Mouse (Mus musculus) adrenal gland, adult 10 weeks (tissue): ENCODE results near the gene Acot9. TPM values are rescaled to one million over a fixed set of nuclear protein-coding genes. Genes with fewer than 3 reads are reported as not detected.

Source experiments
- polyA plus RNA-seq: library from polyadenylated mRNA; stranded (reverse); fragments of 350-450 nt; fragmentation: Illumina TruSeq; extraction: RNeasy Lipid Tissue Mini Kit (QIAGEN cat#74804); gene quantifications from one replicate; pipeline ENCODE4 v1.2.3, GENCODE M21; 2014; ENCODE audit warnings: low read depth, low replicate concordance

Gene Acot9
- 156 TPM for polyA plus RNA-seq

GRCm38 (mm10) chrX:155262235-155262914, at the start of gene Acot9:
TSS of gene Acot9 (plus strand) at chrX:155262443.

GRCm38 (mm10) chrX:155216271-155216670, 46.0 kb upstream of the Acot9 start, which contains the start of gene Sat1:
TSS of gene Sat1 (minus strand) at chrX:155216449.

GRCm38 (mm10) chrX:155340654-155341053, 78.4 kb downstream of the Acot9 start, which contains the start of gene Prdx4:
TSS of gene Prdx4 (minus strand) at chrX:155340754.

Other genes with a start within 250 kb of the Acot9 start
- gene Magea5, start 199.3 kb upstream of the Acot9 start, polyA plus RNA-seq, result not detected
- not detected for gene Magea1, start 172.7 kb upstream of the Acot9 start, polyA plus RNA-seq
- not detected for gene Magea2, start 168.8 kb upstream of the Acot9 start, polyA plus RNA-seq
- gene Cldn34b2, start 134.0 kb upstream of the Acot9 start, polyA plus RNA-seq, result not detected
- gene Sat1, start 46.0 kb upstream of the Acot9 start, polyA plus RNA-seq, result 238 TPM
- gene Prdx4, start 78.3 kb downstream of the Acot9 start, polyA plus RNA-seq, result 60.7 TPM